Mouse (Mus musculus): Measurements from ENCODE around the gene Ptov1.

- TF ChIP-seq CTCF (IDR thresholded peaks at IDR 0.05; ENCODE audit: control insufficient read depth, insufficient read depth, insufficient replicate concordance, low read depth, low read length) (no peak), POLR2A (IDR thresholded peaks at IDR 0.05; ENCODE audit: control insufficient read depth, low read depth, low read length) (no peak)
These were observed 21.8 kb downstream of the Ptov1 start for GRCm38 (mm10) chr7:44847772-44848171.
